Mouse (Mus musculus): ENCODE measurements around the gene C1ql4. TPM values are rescaled to one million over a fixed set of nuclear protein-coding genes. Genes with fewer than 3 reads are reported as not detected.

Gene C1ql4
- under 1 TPM; 0.14 to 0.84 TPM for polyA plus RNA-seq (2012; fragmentation: generic; extraction: Trizol)

GRCm38 (mm10) chr15:99087253-99088075 is at the start of gene C1ql4:
Gene C1ql4 (minus strand): TSS chr15:99087817.

GRCm38 (mm10) chr15:99125711-99126080 is 38.1 kb upstream of the C1ql4 start, which contains the start of gene Spats2:
Gene Spats2 (plus strand): TSS chr15:99125916.

GRCm38 (mm10) chr15:99092870-99093269 is 5.3 kb upstream of the C1ql4 start, which contains the start of gene Dnajc22:
Gene Dnajc22 (plus strand): TSS chr15:99093170.

GRCm38 (mm10) chr15:99074019-99074599 is 13.5 kb downstream of the C1ql4 start, which contains the start of gene Troap:
Gene Troap (plus strand): TSS chr15:99074575.

GRCm38 (mm10) chr15:99055040-99055439 is 32.6 kb downstream of the C1ql4 start, which contains the start of gene Prph:
Gene Prph (plus strand): TSS chr15:99055174.

Other genes starting within 250 kb of the C1ql4 start
- 10 to 100 TPM in 1 of 2 experiments, 1 to 10 TPM in 1; 1.5 to 24.2 TPM for gene Kmt2d, start 216.6 kb downstream of the C1ql4 start, polyA plus RNA-seq (2012; fragmentation: generic; extraction: Trizol)
- gene Rhebl1, start 193.3 kb downstream of the C1ql4 start, polyA plus RNA-seq (2012; fragmentation: generic; extraction: Trizol), result 1 to 10 TPM; 6.0 to 7.9 TPM
- gene Dhh, start 189.3 kb downstream of the C1ql4 start, polyA plus RNA-seq (2012; fragmentation: generic; extraction: Trizol), result under 1 TPM in 1 of 2 experiments, not detected in 1; 0.04 TPM
- gene Lmbr1l, start 169.6 kb downstream of the C1ql4 start, polyA plus RNA-seq (2012; fragmentation: generic; extraction: Trizol), result 10 to 100 TPM in 1 of 2 experiments, 1 to 10 TPM in 1; 6.6 to 38.9 TPM
- gene Tuba1b, start 153.3 kb downstream of the C1ql4 start, polyA plus RNA-seq (2012; fragmentation: generic; extraction: Trizol), result 1,000 to 10,000 TPM; 2,359 to 4,763 TPM
- under 1 TPM in 1 of 2 experiments, not detected in 1; 0.13 TPM for gene Gm49450, start 134.3 kb downstream of the C1ql4 start, polyA plus RNA-seq (2012; fragmentation: generic; extraction: Trizol)
- 1,000 to 10,000 TPM; 1,679 to 1,913 TPM for gene Tuba1a, start 134.1 kb downstream of the C1ql4 start, polyA plus RNA-seq (2012; fragmentation: generic; extraction: Trizol)
- gene Tuba1c, start 57.9 kb downstream of the C1ql4 start, polyA plus RNA-seq (2012; fragmentation: generic; extraction: Trizol), result 100 to 1,000 TPM; 620 to 688 TPM
- gene Prph, start 32.6 kb downstream of the C1ql4 start, polyA plus RNA-seq (2012; fragmentation: generic; extraction: Trizol), result under 1 TPM; 0.44 to 0.53 TPM
- gene Troap, start 13.2 kb downstream of the C1ql4 start, polyA plus RNA-seq (2012; fragmentation: generic; extraction: Trizol), result 10 to 100 TPM; 27.9 to 64.9 TPM
- 1 to 10 TPM in 1 of 2 experiments, under 1 TPM in 1; 0.62 to 1.9 TPM for gene Dnajc22, start 5.4 kb upstream of the C1ql4 start, polyA plus RNA-seq (2012; fragmentation: generic; extraction: Trizol)
- gene Spats2, start 38.1 kb upstream of the C1ql4 start, polyA plus RNA-seq (2012; fragmentation: generic; extraction: Trizol), result 10 to 100 TPM in 1 of 2 experiments, 1 to 10 TPM in 1; 5.1 to 27.2 TPM
- gene Kcnh3, start 137.0 kb upstream of the C1ql4 start, polyA plus RNA-seq (2012; fragmentation: generic; extraction: Trizol), result under 1 TPM; 0.01 to 0.05 TPM
- 100 to 1,000 TPM; 110 to 133 TPM for gene Mcrs1, start 164.1 kb upstream of the C1ql4 start, polyA plus RNA-seq (2012; fragmentation: generic; extraction: Trizol)
- 10 to 100 TPM in 1 of 2 experiments, 1 to 10 TPM in 1; 6.5 to 53.5 TPM for gene Prpf40b, start 207.3 kb upstream of the C1ql4 start, polyA plus RNA-seq (2012; fragmentation: generic; extraction: Trizol)
- gene Fam186b, start 208.1 kb upstream of the C1ql4 start, polyA plus RNA-seq (2012; fragmentation: generic; extraction: Trizol), result not detected

All from C3H10T1/2 (cell line).